Mouse (Mus musculus) heart, embryonic 14.5 days (tissue): ENCODE results near the gene Foxe3. TPM values are rescaled to one million over a fixed set of nuclear protein-coding genes. Genes with fewer than 3 reads are reported as not detected.

Source experiments
- ATAC-seq: fragments of 200-750 bp; cut with Nextera tagmentation; 2 replicates; pipeline ENCODE4 v1.8.0; 2017; ENCODE audit warnings: low read depth, moderate TSS enrichment; ENCODE audit not compliant: insufficient number of reproducible peaks, insufficient read depth, low FRiP score
- H3K27ac ChIP-seq, 2 experiments: fragments of 200-500 bp in 1 of 2; fragments of 300-500 bp in 1 of 2; sonication (generic) in 1 of 2; replicated peaks in 1 of 2; 2 replicates each; pipeline ENCODE4 v1.5.1; 2012 to 2014; ENCODE audit warnings: low read depth in 2 of 2, low read length in 2 of 2, control low read depth in 1 of 2, mild to moderate bottlenecking in 1 of 2, mixed read lengths in 1 of 2; ENCODE audit not compliant: control insufficient read depth in 1 of 2, insufficient read depth in 1 of 2
- H3K27me3 ChIP-seq: fragments of 300-500 bp; sonication (generic); 2 replicates; pipeline ENCODE4 v1.6.1; 2014; ENCODE audit warnings: mild to moderate bottlenecking, low read length, control low read depth; ENCODE audit not compliant: control insufficient read depth, insufficient read depth
- H3K36me3 ChIP-seq: fragments of 300-500 bp; sonication (generic); 2 replicates; pipeline ENCODE4 v1.6.1; 2014; ENCODE audit warnings: mild to moderate bottlenecking, control low read depth, low read length, mixed read lengths; ENCODE audit not compliant: control insufficient read depth, insufficient read depth
- H3K4me1 ChIP-seq, 2 experiments: fragments of 200-500 bp in 1 of 2; fragments of 300-500 bp in 1 of 2; sonication (generic) in 1 of 2; 2 replicates each; pipeline ENCODE4 v1.6.1; 2012 to 2014; ENCODE audit warnings: low read length in 2 of 2, control low read depth in 1 of 2, mixed read lengths in 1 of 2; ENCODE audit not compliant: control insufficient read depth in 2 of 2, insufficient read depth in 2 of 2
- H3K4me2 ChIP-seq: fragments of 300-500 bp; sonication (generic); 2 replicates; pipeline ENCODE4 v1.6.1; 2014; ENCODE audit warnings: mild to moderate bottlenecking, low read length
- H3K4me3 ChIP-seq, 2 experiments: fragments of 200-500 bp in 1 of 2; fragments of 300-500 bp in 1 of 2; sonication (generic) in 1 of 2; 2 replicates each; pipeline ENCODE4 v1.5.1; 2012 to 2014; ENCODE audit warnings: low read length in 2 of 2, mild to moderate bottlenecking in 2 of 2, control low read depth in 1 of 2, low read depth in 1 of 2, moderate library complexity in 1 of 2; ENCODE audit not compliant: control insufficient read depth in 1 of 2, insufficient read depth in 1 of 2
- H3K9ac ChIP-seq: fragments of 300-500 bp; sonication (generic); 2 replicates; pipeline ENCODE4 v1.6.1; 2014; ENCODE audit warnings: mild to moderate bottlenecking, low read length
- H3K9me3 ChIP-seq: fragments of 300-500 bp; sonication (generic); 2 replicates; pipeline ENCODE4 v1.6.1; 2016; ENCODE audit warnings: low read length, control low read depth; ENCODE audit not compliant: control insufficient read depth
- WGBS: fragments of 180-500 bp; shearing (Covaris S2); extraction: QIAGEN DNeasy Blood & Tissue Kit; methylation state at CpG from one replicate; pipeline ENCODE4 v1.1.7; 2014; 5-methylcytosine and 5-hydroxymethylcytosine counted together
- polyA plus RNA-seq: library from polyadenylated mRNA; unstranded; fragments of >200 nt; fragmentation: Nextera tagmentation; extraction: Ambion mirVana; gene quantifications from 2 replicates; pipeline ENCODE4 v1.2.1, GENCODE M21; 2014

Gene Foxe3
- polyA plus RNA-seq, 1 experiment from 2014 or later, result not detected

GRCm38 (mm10) chr4:114900866-114901642 is 24.8 kb downstream of the Foxe3 start:
- H3K36me3 ChIP-seq, result no peaks in the 10 kb centered on the region
- 3% methylated on average over 33 of the region's 33 CpGs for WGBS
- H3K4me2 ChIP-seq, result no peak overlapping the region

GRCm38 (mm10) chr4:114899885-114900284 is 25.9 kb downstream of the Foxe3 start:
- Histone ChIP-seq H3K9me3 (no peaks in the 10 kb centered on the region), H3K27ac (no peak overlapping the region), H3K4me1 (no peaks in the 10 kb centered on the region; a peak in 1 of 4 replicates), H3K4me3 (no peak overlapping the region), H3K4me2 (no peak overlapping the region), H3K36me3 (no peaks in the 10 kb centered on the region), H3K27me3 (peaks cover 90% of the 10 kb centered on the region), H3K9ac (no peak overlapping the region)
- ATAC-seq, result no peak
- WGBS, result 9% methylated on average over 3 of the region's 3 CpGs

More at GRCm38 (mm10) chr4:114900866-114901642, 24.8 kb downstream of the Foxe3 start:
- Histone ChIP-seq H3K27me3 (peaks cover 99% of the 10 kb centered on the region), H3K4me1 (no peaks in the 10 kb centered on the region; a peak in 1 of 4 replicates), H3K9me3 (no peaks in the 10 kb centered on the region), H3K4me3 (no peak overlapping the region), H3K27ac (no peak overlapping the region), H3K9ac (no peak overlapping the region)
- ATAC-seq, result no peak

GRCm38 (mm10) chr4:114897853-114898252 is 28.0 kb downstream of the Foxe3 start:
- no peak for ATAC-seq
- Histone ChIP-seq H3K4me2 (no peak overlapping the region), H3K4me3 (no peak overlapping the region), H3K9me3 (no peaks in the 10 kb centered on the region), H3K9ac (no peak overlapping the region), H3K27me3 (peaks cover 86% of the 10 kb centered on the region), H3K27ac (no peak overlapping the region), H3K36me3 (no peaks in the 10 kb centered on the region), H3K4me1 (no peaks in the 10 kb centered on the region; a peak in 1 of 4 replicates)
- 8% methylated on average over 4 of the region's 4 CpGs for WGBS

GRCm38 (mm10) chr4:114882232-114882631 is 43.6 kb downstream of the Foxe3 start:
- peaks cover 7% of the 10 kb centered on the region; the same call in 1 of the 2 replicates for H3K27me3 ChIP-seq
- WGBS, result 95% methylated on average over 1 of the region's 1 CpGs
- H3K4me1 ChIP-seq, result no peaks in the 10 kb centered on the region

GRCm38 (mm10) chr4:114876441-114876972 is 49.3 kb downstream of the Foxe3 start:
- H3K9ac ChIP-seq, result no peak overlapping the region
- H3K4me2 ChIP-seq, result no peak overlapping the region
- H3K36me3 ChIP-seq, result no peaks in the 10 kb centered on the region
- H3K4me1 ChIP-seq, result no peaks in the 10 kb centered on the region; a peak in 1 of 4 replicates
- H3K27ac ChIP-seq, result no peak overlapping the region
- peaks cover 7% of the 10 kb centered on the region; the same call in 1 of the 2 replicates for H3K27me3 ChIP-seq
- H3K9me3 ChIP-seq, result no peaks in the 10 kb centered on the region
- no peak for ATAC-seq
- WGBS, result 16% methylated on average over 8 of the region's 8 CpGs
- H3K4me3 ChIP-seq, result no peak overlapping the region

More at GRCm38 (mm10) chr4:114882232-114882631, 43.6 kb downstream of the Foxe3 start:
- no peaks in the 10 kb centered on the region for H3K9me3 ChIP-seq
- H3K27ac ChIP-seq, result no peak overlapping the region
- ATAC-seq, result no peak
- no peak overlapping the region for H3K4me3 ChIP-seq
- no peaks in the 10 kb centered on the region for H3K36me3 ChIP-seq
- no peak overlapping the region for H3K9ac ChIP-seq
- H3K4me2 ChIP-seq, result no peak overlapping the region

Other genes with a start within 250 kb of the Foxe3 start
- not detected in 2 replicates for gene Gm12830, start 104.3 kb downstream of the Foxe3 start, polyA plus RNA-seq
- not detected in 2 replicates for gene Foxd2, start 17.1 kb downstream of the Foxe3 start, polyA plus RNA-seq
- 59.4 and 64.8 TPM in 2 replicates for gene Cmpk1, start 61.2 kb upstream of the Foxe3 start, polyA plus RNA-seq
- gene Stil, start 74.1 kb upstream of the Foxe3 start, polyA plus RNA-seq, result 9.8 and 11.1 TPM in 2 replicates
- gene Tal1, start 130.4 kb upstream of the Foxe3 start, polyA plus RNA-seq, result 1.5 and 2.8 TPM in 2 replicates
- gene Pdzk1ip1, start 162.7 kb upstream of the Foxe3 start, polyA plus RNA-seq, result 1.9 and 4.1 TPM in 2 replicates
- gene Cyp4x1, start 208.3 kb upstream of the Foxe3 start, polyA plus RNA-seq, result 0.04 TPM in 1 of 2 replicates, not detected in the other